Mouse (Mus musculus) heart, embryonic 11.5 days (tissue): ENCODE measurements at regions not wholly inside any gene's neighbourhood (a gene's known extent, or its start where the extent isn't known, plus 50 kb on each side); places are given as distances from the start of the nearest gene placed in this dataset.

ENCODE experiments used
- ATAC-seq: fragments of 200-750 bp; cut with Nextera tagmentation; replicated peaks from 2 replicates; pipeline ENCODE4 v1.8.0; 2017; ENCODE audit warnings: moderate library complexity; ENCODE audit not compliant: insufficient number of reproducible peaks, low FRiP score, low TSS enrichment
- H3K27ac ChIP-seq: fragments of 300-500 bp; sonication (generic); 2 replicates; pipeline ENCODE4 v1.5.1; 2014; ENCODE audit warnings: mild to moderate bottlenecking, low read depth, low read length
- H3K27me3 ChIP-seq: fragments of 300-500 bp; sonication (generic); 2 replicates; pipeline ENCODE4 v1.6.1; 2014; ENCODE audit warnings: mild to moderate bottlenecking, low read length, mixed read lengths; ENCODE audit not compliant: control insufficient read depth, insufficient read depth
- H3K36me3 ChIP-seq: fragments of 300-500 bp; sonication (generic); 2 replicates; pipeline ENCODE4 v1.6.1; 2014; ENCODE audit warnings: mild to moderate bottlenecking, low read length, moderate library complexity, mixed read lengths; ENCODE audit not compliant: control insufficient read depth, insufficient read depth
- H3K4me1 ChIP-seq: fragments of 300-500 bp; sonication (generic); 2 replicates; pipeline ENCODE4 v1.6.1; 2014; ENCODE audit warnings: low read length; ENCODE audit not compliant: control insufficient read depth, insufficient read depth
- H3K4me2 ChIP-seq: fragments of 300-500 bp; sonication (generic); 2 replicates; pipeline ENCODE4 v1.6.1; 2014; ENCODE audit warnings: mild to moderate bottlenecking, moderate library complexity
- H3K4me3 ChIP-seq: fragments of 300-500 bp; sonication (generic); 2 replicates; pipeline ENCODE4 v1.5.1; 2014; ENCODE audit warnings: low read depth, low read length
- H3K9ac ChIP-seq: fragments of 300-500 bp; sonication (generic); 2 replicates; pipeline ENCODE4 v1.6.1; 2014; ENCODE audit warnings: mild to moderate bottlenecking, low read depth, low read length, moderate library complexity
- H3K9me3 ChIP-seq: fragments of 300-500 bp; sonication (generic); replicated peaks from 2 replicates; pipeline ENCODE4 v1.6.1; 2016; ENCODE audit warnings: low read length; ENCODE audit not compliant: control insufficient read depth
- WGBS: fragments of 180-500 bp; shearing (Covaris S2); extraction: QIAGEN DNeasy Blood & Tissue Kit; methylation state at CpG from one replicate; pipeline ENCODE4 v1.1.7; 2014; ENCODE audit not compliant: insufficient replicate concordance; 5-methylcytosine and 5-hydroxymethylcytosine counted together

DNA sequence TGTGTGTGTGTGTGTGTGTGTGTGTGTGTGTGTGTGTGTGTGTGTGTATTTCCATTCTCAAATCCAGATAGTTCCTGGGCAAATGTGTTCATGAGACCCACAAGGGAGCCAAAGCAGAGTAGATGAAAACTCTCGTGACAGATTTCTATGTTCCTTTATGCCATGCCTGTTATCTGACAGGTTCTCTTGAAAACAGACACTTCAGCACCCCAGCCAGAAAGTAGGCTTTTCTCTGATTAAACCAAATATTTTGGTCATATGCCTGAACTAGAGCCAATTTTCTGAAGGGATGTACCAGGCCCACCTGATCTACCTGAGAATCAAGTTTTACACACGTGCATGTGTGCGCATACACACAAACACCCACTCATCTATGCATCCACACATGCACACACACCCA, 95.5 kb downstream of the Psat1 start:
- no peaks in the 10 kb centered on the region for H3K9me3 ChIP-seq
- no peak overlapping the region for H3K9ac ChIP-seq
- no peak overlapping the region for H3K4me3 ChIP-seq
- 93% methylated on average over 3 of the region's 3 CpGs for WGBS
- no peak overlapping the region for H3K4me2 ChIP-seq
- no peaks in the 10 kb centered on the region for H3K4me1 ChIP-seq
- ATAC-seq = no peak
- H3K27me3 ChIP-seq = no peaks in the 10 kb centered on the region
- no peaks in the 10 kb centered on the region for H3K36me3 ChIP-seq
- H3K27ac ChIP-seq = no peak overlapping the region

DNA sequence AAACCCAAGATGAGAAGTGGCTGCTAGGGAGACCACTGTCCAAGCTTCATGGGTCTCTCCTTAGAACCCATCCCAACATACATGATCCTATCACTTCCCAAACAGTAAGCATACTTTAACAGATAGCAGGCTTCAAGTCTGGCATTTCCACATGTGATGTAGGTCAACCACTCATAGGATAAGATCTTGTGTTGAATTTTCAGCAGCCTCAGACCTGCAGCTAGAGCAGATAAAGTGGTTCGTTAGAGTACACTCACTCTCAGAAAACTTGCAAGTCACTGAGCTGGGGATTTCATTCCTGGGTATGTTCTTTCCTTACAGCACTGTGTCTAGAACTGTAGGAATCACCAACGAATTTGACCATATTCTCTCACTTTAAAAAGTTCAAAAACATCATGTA, 96.4 kb downstream of the Psat1 start:
- H3K4me2 ChIP-seq = no peak overlapping the region
- no peaks in the 10 kb centered on the region for H3K27me3 ChIP-seq
- no peak overlapping the region for H3K9ac ChIP-seq
- H3K36me3 ChIP-seq = no peaks in the 10 kb centered on the region
- H3K4me1 ChIP-seq = no peaks in the 10 kb centered on the region
- H3K4me3 ChIP-seq = no peak overlapping the region
- ATAC-seq = no peak
- no peak overlapping the region for H3K27ac ChIP-seq
- WGBS = 38% methylated on average over 2 of the region's 2 CpGs
- no peaks in the 10 kb centered on the region for H3K9me3 ChIP-seq

DNA sequence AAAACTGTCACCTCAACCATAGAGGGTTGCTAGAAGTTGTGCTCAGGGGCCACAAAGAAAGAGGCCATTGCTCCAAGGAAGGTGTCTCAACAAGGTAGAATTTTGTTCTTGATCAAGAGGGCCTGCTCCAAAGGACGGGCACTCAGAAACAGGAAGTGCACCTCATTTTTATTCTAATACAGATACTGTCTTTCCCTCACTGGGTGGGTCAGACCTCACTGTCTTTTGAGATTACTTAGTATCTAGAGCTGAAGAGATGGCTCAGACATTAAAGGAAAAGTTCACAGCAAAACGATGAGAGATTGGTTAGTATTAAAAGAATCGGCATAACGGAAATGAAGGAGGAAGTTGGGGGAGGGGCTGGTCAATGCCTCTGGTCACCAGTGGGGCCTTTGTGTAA, 97.9 kb downstream of the Psat1 start:
- WGBS = 77% methylated on average over 4 of the region's 4 CpGs
- Histone ChIP-seq H3K4me3 (no peak overlapping the region), H3K36me3 (no peaks in the 10 kb centered on the region), H3K9ac (no peak overlapping the region), H3K9me3 (no peaks in the 10 kb centered on the region), H3K4me1 (no peaks in the 10 kb centered on the region), H3K27ac (no peak overlapping the region), H3K27me3 (no peaks in the 10 kb centered on the region), H3K4me2 (no peak overlapping the region)
- ATAC-seq = no peak

DNA sequence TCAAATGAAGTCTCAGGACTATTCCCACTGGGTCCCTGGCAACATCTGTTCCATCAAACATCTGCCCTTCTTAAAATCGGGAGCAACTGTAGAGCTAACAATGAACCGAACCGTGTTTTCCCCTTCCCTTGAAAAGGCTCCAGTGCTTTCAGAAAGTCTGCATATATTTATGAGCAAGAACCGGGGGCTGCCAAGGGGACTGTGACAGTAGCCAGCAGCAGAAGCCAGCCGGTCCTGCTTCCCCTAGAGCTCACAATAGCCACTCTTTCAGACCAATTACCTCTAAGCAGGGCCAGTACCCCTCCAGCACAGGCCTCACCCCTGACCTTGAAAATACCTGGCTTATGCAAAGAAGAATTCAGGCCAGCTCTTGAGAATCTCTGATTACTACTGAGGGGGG, 108.8 kb downstream of the Psat1 start:
- Histone ChIP-seq H3K9me3 (no peaks in the 10 kb centered on the region), H3K4me1 (peaks cover 10% of the 10 kb centered on the region), H3K4me3 (no peak overlapping the region), H3K36me3 (no peaks in the 10 kb centered on the region), H3K4me2 (no peak overlapping the region), H3K27me3 (no peaks in the 10 kb centered on the region), H3K27ac (no peak overlapping the region), H3K9ac (no peak overlapping the region)
- WGBS = 63% methylated on average over 5 of the region's 5 CpGs
- ATAC-seq = no peak

DNA sequence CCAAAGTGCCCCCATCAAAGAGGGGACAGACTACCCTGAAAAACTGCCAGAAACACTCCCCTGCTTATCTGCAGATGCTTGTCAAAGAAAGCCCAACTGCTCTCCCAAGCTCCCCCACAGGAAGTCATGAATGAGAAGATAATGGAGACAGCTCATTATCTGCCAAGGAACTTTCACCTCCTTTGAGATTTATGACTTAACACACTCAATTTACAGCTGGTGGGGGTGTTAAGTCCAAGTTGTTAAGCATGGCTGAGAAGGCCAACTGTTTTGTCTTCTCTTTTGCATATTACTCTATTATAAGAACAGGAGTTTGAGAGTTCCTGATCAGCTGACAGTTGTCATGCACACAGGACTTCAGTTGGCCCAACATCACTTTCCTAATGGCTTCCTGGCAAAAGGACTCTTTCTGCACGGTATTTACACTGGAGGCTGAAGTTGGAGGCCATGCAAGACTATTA, 109.4 kb downstream of the Psat1 start:
- H3K27me3 ChIP-seq = no peaks in the 10 kb centered on the region
- no peak for ATAC-seq
- no peak overlapping the region for H3K4me2 ChIP-seq
- no peak overlapping the region for H3K9ac ChIP-seq
- WGBS = 6% methylated on average over 1 of the region's 1 CpGs
- H3K9me3 ChIP-seq = no peaks in the 10 kb centered on the region
- H3K27ac ChIP-seq = no peak overlapping the region
- H3K4me1 ChIP-seq = peaks cover 10% of the 10 kb centered on the region
- H3K36me3 ChIP-seq = no peaks in the 10 kb centered on the region
- H3K4me3 ChIP-seq = no peak overlapping the region

DNA sequence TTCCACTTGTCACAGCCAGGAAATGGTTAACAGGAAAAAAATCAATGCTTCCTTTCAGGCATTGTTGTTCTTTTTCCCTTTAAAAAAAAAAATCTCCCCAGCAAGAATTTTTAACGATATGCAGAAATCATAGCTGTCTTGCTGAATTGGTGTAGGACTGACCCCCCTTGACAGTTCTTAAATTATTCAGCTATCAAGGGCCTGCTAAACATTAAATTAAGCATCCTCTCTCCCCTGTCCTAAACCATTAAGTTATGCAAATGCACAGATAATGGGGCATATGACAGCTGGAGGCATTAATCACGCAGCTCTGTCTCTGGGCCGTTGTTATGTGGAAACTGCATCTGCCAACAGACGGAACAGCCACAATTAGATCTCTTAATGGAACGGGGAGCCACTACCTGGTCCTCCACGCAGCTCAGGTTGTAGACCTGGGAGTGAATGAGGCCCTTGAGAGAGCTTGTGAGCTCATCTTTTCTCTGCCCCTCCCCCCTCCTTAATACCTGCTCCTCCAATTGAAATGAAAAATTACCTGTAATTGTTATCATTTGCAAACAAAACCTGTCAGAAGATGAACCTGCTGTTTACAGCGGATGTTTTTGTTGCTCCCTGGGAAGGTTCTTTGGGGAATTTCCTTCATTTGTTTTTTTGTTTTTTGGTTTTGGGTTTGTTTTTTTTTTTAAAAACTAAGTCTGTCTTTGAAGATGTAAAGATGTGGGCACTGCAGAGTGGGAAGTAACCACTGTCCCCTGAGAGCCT, 110.0 kb downstream of the Psat1 start:
- Histone ChIP-seq H3K4me3 (no peak overlapping the region), H3K9ac (no peak overlapping the region), H3K27me3 (no peaks in the 10 kb centered on the region), H3K9me3 (no peaks in the 10 kb centered on the region), H3K4me1 (peaks cover 10% of the 10 kb centered on the region), H3K27ac (no peak overlapping the region), H3K4me2 (no peak overlapping the region), H3K36me3 (no peaks in the 10 kb centered on the region)
- ATAC-seq = no peak
- 21% methylated on average over 7 of the region's 7 CpGs for WGBS

DNA sequence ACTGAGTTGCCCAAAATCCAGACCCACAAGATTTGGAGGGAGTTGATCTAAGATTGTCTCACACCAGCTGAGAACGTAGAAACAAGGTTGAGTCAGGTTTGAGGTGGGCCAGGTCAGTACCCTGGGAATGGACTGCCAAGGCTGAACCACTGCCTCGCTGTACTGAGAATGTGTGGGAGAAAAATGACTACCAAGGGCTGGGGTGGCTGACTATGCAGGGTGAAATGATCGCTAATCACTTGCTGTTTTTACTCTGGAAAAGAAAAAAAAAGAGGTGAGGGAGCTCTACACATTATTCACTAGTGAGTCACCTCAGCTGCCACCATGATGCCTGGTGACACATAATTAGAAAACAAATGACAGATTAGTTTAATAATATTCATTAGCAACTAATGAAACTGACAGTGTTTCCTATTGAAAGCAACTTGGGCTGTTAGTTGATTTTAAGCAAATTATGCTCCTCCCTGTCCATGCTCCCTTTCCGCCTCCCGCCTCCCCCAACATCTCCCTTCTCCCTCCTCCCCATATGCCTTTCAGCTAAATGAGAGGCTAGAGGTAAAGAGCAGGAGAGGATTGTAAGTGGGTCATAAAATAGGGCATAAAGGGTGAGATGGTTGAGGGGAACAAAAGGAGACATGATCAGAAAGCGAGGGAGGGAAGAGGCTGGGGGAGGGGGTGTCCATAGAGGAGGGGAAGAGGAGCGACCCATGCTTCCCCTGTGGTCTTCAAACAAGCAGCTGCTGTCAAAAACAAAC, 110.8 kb downstream of the Psat1 start:
- no peak overlapping the region for H3K9ac ChIP-seq
- H3K4me3 ChIP-seq = no peak overlapping the region
- H3K4me2 ChIP-seq = no peak overlapping the region
- WGBS = 55% methylated on average over 7 of the region's 7 CpGs
- no peak overlapping the region for H3K27ac ChIP-seq
- no peaks in the 10 kb centered on the region for H3K9me3 ChIP-seq
- H3K27me3 ChIP-seq = no peaks in the 10 kb centered on the region
- H3K36me3 ChIP-seq = no peaks in the 10 kb centered on the region
- no peak for ATAC-seq
- H3K4me1 ChIP-seq = peaks cover 10% of the 10 kb centered on the region

DNA sequence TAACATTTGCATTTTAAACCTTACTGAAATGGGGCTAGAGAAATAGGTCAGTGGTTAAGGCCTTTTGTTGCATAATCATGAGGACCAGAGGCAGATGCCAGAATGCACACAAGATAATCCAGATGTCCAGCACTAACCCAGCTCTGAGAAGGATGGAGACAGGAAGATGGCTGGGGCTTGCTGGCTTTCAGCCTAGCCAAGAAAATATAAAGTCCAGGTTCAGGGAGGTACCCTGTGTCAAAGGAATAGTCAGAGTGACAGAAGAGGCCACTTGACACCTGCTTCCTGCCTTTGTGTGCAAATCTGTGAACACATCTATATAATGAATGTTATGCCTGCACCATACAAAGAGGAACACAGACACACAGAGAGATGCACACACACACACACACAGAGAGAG, 116.8 kb downstream of the Psat1 start:
- H3K27ac ChIP-seq = no peak overlapping the region
- no peaks in the 10 kb centered on the region for H3K27me3 ChIP-seq
- no peaks in the 10 kb centered on the region for H3K36me3 ChIP-seq
- no peak overlapping the region for H3K4me3 ChIP-seq
- H3K4me2 ChIP-seq = no peak overlapping the region
- H3K9me3 ChIP-seq = no peaks in the 10 kb centered on the region
- H3K4me1 ChIP-seq = no peaks in the 10 kb centered on the region
- no peak for ATAC-seq
- no peak overlapping the region for H3K9ac ChIP-seq

DNA sequence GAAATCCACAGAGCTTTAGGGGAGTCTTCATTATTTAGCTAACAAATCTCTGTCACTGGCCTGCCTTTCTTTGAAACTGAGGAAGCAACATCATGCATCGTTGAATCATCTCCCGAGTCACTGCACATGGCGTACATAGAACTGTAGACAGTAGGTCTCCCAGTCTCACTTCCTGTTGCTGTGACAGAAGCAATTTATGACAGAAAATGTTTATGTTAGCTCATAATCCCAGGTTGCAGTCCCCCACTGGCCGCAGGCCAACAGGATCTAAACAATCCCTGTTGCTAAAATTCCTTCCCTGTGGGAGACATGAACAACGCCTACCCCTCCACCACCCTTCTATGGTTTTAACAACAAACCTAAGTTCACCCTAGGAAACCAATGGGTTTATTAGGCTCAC, 118.0 kb downstream of the Psat1 start:
- WGBS = 77% methylated on average over 5 of the region's 5 CpGs
- Histone ChIP-seq H3K9ac (no peak overlapping the region), H3K4me2 (no peak overlapping the region), H3K27me3 (no peaks in the 10 kb centered on the region), H3K4me1 (no peaks in the 10 kb centered on the region), H3K36me3 (no peaks in the 10 kb centered on the region), H3K9me3 (no peaks in the 10 kb centered on the region), H3K27ac (no peak overlapping the region), H3K4me3 (no peak overlapping the region)
- no peak for ATAC-seq
